Mouse (Mus musculus) C3H10T1/2 (cell line): Measurements from ENCODE around the gene Churc1. TPM values are rescaled to one million over a fixed set of nuclear protein-coding genes. Genes with fewer than 3 reads are reported as not detected.

ENCODE experiments used
- polyA plus RNA-seq, 2 experiments: library from polyadenylated mRNA; unstranded; fragments of >200 nt; fragmentation: generic; extraction: Trizol; gene quantifications; one replicate each; pipeline ENCODE4 v1.2.1; 2012; ENCODE audit warnings: missing spikeins in 2 of 2

Gene Churc1
- polyA plus RNA-seq, result 100 to 1,000 TPM in 1 of 2 experiments, 10 to 100 TPM in 1; 64.3 to 154 TPM

GRCm38 (mm10) chr12:76765354-76765851 is at the start of gene Churc1, which contains the start of gene Fntb:
Gene Churc1, plus strand, starts transcription at chr12:76765538.
Gene Fntb, plus strand, starts transcription at chr12:76765589.

GRCm38 (mm10) chr12:76795350-76795749 is 30.0 kb downstream of the Churc1 start, which contains the start of gene Gpx2:
Gene Gpx2, minus strand, starts transcription at chr12:76795554.

GRCm38 (mm10) chr12:76822651-76823041 is 57.3 kb downstream of the Churc1 start, which contains the start of gene Rab15:
Gene Rab15, minus strand, starts transcription at chr12:76822908.

Other genes starting within 250 kb of the Churc1 start
- 10 to 100 TPM in 1 of 2 experiments, 1 to 10 TPM in 1; 3.7 to 11.2 TPM for gene Plekhg3, start 234.6 kb upstream of the Churc1 start, polyA plus RNA-seq
- gene Sptb, start 55.0 kb upstream of the Churc1 start, polyA plus RNA-seq, result under 1 TPM; under 0.01 to 0.11 TPM
- 10 to 100 TPM; 17.9 to 20.2 TPM for gene Fntb, start 51 bp downstream of the Churc1 start, polyA plus RNA-seq
- not detected for gene Gpx2, start 30.0 kb downstream of the Churc1 start, polyA plus RNA-seq
- gene Rab15, start 57.4 kb downstream of the Churc1 start, polyA plus RNA-seq, result not detected
- gene Max, start 196.7 kb downstream of the Churc1 start, polyA plus RNA-seq, result 10 to 100 TPM; 13.0 to 35.1 TPM